Mouse (Mus musculus) heart, embryonic 12.5 days (tissue): ENCODE results near the gene Celf2. TPM values are rescaled to one million over a fixed set of nuclear protein-coding genes. Genes with fewer than 3 reads are reported as not detected.

Experiments used
- ATAC-seq: fragments of 200-750 bp; cut with Nextera tagmentation; 2 replicates; pipeline ENCODE4 v1.8.0; 2017; ENCODE audit warnings: moderate TSS enrichment, moderate library complexity; ENCODE audit not compliant: insufficient number of reproducible peaks, low FRiP score
- H3K27ac ChIP-seq: fragments of 300-500 bp; sonication (generic); 2 replicates; pipeline ENCODE4 v1.5.1; 2016; ENCODE audit warnings: mild to moderate bottlenecking, moderate library complexity; ENCODE audit not compliant: poor library complexity, severe bottlenecking
- H3K27me3 ChIP-seq: fragments of 300-500 bp; sonication (generic); replicated peaks from 2 replicates; pipeline ENCODE4 v1.6.1; 2016; ENCODE audit warnings: mild to moderate bottlenecking, moderate library complexity
- H3K36me3 ChIP-seq: fragments of 300-500 bp; sonication (generic); 2 replicates; pipeline ENCODE4 v1.6.1; 2016; ENCODE audit warnings: mild to moderate bottlenecking, moderate library complexity
- H3K4me1 ChIP-seq: fragments of 300-500 bp; sonication (generic); replicated peaks from 2 replicates; pipeline ENCODE4 v1.6.1; 2016; ENCODE audit warnings: mild to moderate bottlenecking
- H3K4me2 ChIP-seq: fragments of 300-500 bp; sonication (generic); 2 replicates; pipeline ENCODE4 v1.6.1; 2016; ENCODE audit warnings: mild to moderate bottlenecking, moderate library complexity
- H3K4me3 ChIP-seq: fragments of 300-500 bp; sonication (generic); 2 replicates; pipeline ENCODE4 v1.5.1; 2016; ENCODE audit warnings: mild to moderate bottlenecking
- H3K9ac ChIP-seq: fragments of 300-500 bp; sonication (generic); 2 replicates; pipeline ENCODE4 v1.6.1; 2016; ENCODE audit warnings: mild to moderate bottlenecking, moderate library complexity
- H3K9me3 ChIP-seq: fragments of 300-500 bp; sonication (generic); replicated peaks from 2 replicates; pipeline ENCODE4 v1.6.1; 2016; ENCODE audit warnings: mild to moderate bottlenecking, moderate library complexity
- WGBS: fragments of 180-500 bp; shearing (Covaris S2); methylation state at CpG from one replicate; pipeline ENCODE4 v1.1.7; 2016; 5-methylcytosine and 5-hydroxymethylcytosine counted together
- polyA plus RNA-seq: library from polyadenylated mRNA; unstranded; fragments of >200 nt; fragmentation: Nextera tagmentation; extraction: Ambion mirVana; gene quantifications from 2 replicates; pipeline ENCODE4 v1.2.1, GENCODE M21; 2016

Celf2 gene
- polyA plus RNA-seq, 1 experiment from 2014 or later, result 65.8 TPM

DNA sequence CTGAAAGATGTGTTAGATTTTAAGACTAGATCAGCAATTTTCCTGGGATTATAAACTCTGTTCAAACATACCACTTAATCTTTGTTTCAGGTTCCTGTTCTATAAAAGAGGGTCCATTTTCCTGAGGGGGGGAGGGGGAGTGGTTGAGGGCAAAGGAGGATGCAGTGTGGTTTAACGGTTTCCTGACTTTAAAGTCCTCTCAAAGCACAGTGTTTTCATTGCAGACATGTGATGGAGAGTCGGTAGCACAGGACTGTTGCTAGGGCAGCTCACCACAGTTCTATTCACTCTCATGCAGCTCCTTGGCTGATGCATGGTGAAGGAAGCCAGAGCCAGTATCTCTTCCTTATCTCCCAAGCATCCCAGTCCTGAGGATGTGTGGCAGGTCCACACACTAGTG is 802.1 kb downstream of the Celf2 start:
- H3K27ac ChIP-seq, result no peak overlapping the region
- ATAC-seq, result no peak

DNA sequence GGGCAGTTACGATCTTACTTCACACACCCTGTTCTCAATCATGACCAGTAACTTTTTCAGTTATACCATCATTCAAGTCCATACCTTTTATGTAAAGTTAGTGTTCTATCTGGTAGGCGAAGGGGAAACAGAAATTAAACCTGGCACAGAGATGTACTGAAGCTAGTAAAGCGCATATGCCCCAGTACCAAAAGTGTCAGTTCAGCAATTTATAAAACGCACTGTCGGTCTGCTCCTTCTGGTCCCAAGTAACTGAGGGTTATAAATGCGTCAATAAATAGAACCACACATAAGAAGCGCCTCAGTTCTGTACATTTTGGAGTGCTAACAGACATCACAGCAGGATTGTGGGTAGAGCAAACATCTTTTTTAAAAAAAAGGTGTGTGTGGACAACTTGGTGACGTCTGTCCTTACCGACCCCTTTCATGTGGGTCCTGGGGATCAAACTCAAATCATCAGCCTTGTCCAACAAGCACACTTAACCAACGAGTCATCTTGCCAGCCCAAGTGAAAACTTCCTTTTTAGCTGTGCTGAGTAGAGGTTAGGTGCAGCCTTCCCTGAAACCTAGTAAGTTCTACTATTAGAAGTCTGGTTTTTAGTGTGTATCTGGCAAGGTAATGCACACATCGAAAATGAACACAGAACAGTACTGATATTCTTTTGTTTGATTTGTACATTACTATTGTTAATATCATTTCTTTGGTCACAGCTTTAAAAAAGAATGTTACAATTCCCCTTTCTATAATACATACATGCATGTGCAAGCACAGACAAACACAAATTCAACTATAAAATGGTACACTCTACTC is 803.2 kb downstream of the Celf2 start:
- WGBS, result 69% methylated on average over 11 of the region's 11 CpGs
- no peak overlapping the region for H3K9ac ChIP-seq
- no peak overlapping the region for H3K4me3 ChIP-seq
- H3K36me3 ChIP-seq, result no peaks in the 10 kb centered on the region
- no peak overlapping the region for H3K4me2 ChIP-seq
- H3K9me3 ChIP-seq, result no peaks in the 10 kb centered on the region
- H3K4me1 ChIP-seq, result peaks cover 21% of the 10 kb centered on the region
- H3K27me3 ChIP-seq, result no peaks in the 10 kb centered on the region
- no peak overlapping the region for H3K27ac ChIP-seq
- no peak for ATAC-seq

More for the DNA sequence above, 802.1 kb downstream of the Celf2 start:
- Histone ChIP-seq H3K9me3 (no peaks in the 10 kb centered on the region), H3K27me3 (no peaks in the 10 kb centered on the region), H3K4me1 (peaks cover 21% of the 10 kb centered on the region), H3K36me3 (no peaks in the 10 kb centered on the region), H3K4me3 (no peak overlapping the region), H3K4me2 (no peak overlapping the region), H3K9ac (no peak overlapping the region)
- WGBS, result 21% methylated on average over 2 of the region's 2 CpGs

DNA sequence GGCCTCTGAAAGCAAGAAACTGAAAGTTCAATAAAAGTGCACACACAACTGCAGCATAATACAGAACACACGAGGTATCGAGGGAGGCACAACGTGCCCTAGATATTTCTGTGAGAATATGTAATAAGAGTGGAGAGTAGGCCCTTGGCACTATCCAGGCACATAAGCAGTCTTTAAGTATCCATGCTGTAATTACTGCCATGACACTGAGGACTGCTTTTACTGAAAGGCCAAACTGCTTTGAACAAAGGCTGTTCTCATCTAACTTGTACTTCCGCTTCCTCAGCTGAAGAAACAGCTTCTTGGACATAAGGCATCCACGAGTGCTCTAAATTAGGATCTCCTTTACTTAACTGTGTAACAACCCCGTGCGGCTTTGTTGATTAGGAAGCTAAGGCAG is 803.9 kb downstream of the Celf2 start:
- Histone ChIP-seq H3K4me3 (no peak overlapping the region), H3K9ac (no peak overlapping the region), H3K4me2 (no peak overlapping the region), H3K4me1 (peaks cover 21% of the 10 kb centered on the region), H3K9me3 (no peaks in the 10 kb centered on the region), H3K36me3 (no peaks in the 10 kb centered on the region), H3K27ac (no peak overlapping the region), H3K27me3 (no peaks in the 10 kb centered on the region)
- WGBS, result 68% methylated on average over 7 of the region's 7 CpGs
- ATAC-seq, result no peak

DNA sequence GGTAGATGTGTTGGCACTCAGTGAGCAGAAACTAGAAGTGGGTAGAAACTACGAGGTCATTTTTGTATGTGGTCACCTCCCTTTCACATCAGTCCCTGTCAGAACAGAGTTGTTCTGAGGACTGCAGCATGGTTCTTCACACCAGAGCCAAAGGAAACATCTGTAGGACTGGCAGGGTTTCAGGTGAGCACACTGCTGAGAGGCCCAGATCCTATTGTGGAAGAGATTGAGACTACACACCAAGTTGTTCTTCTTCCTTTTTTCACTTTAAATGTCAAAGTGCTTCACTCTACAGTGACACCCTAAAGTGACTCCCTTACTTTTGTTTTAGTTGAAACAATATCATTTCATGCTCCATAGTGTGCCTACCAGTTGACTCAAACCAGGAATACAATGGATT is 804.6 kb downstream of the Celf2 start:
- Histone ChIP-seq H3K27ac (no peak overlapping the region), H3K4me3 (no peak overlapping the region), H3K9me3 (no peaks in the 10 kb centered on the region), H3K27me3 (no peaks in the 10 kb centered on the region), H3K36me3 (no peaks in the 10 kb centered on the region), H3K4me1 (peaks cover 21% of the 10 kb centered on the region), H3K9ac (no peak overlapping the region), H3K4me2 (no peak overlapping the region)
- no peak for ATAC-seq
- WGBS, result 63% methylated on average over 1 of the region's 1 CpGs

DNA sequence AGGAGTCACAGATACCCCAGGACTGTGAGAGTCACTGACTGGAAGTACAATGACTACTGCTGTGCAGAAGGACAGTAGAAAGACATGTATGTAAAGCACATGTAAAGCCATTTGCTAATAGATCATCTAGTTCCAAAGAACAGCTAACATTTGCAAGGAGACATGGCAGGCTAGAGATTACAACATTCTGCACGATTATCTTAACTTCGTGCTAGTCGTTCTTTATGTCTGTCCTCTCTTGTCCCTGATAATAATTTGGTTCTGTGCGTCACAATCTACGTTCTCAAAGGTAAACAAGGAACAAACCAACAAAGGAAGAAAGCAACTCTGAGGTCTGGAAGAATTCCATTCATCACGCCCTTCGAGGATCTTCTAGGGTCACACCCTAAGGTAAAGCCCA is 805.0 kb downstream of the Celf2 start:
- H3K27me3 ChIP-seq, result no peaks in the 10 kb centered on the region
- no peak overlapping the region for H3K4me2 ChIP-seq
- ATAC-seq, result no peak
- no peak overlapping the region for H3K27ac ChIP-seq
- no peaks in the 10 kb centered on the region for H3K9me3 ChIP-seq
- H3K9ac ChIP-seq, result no peak overlapping the region
- H3K36me3 ChIP-seq, result no peaks in the 10 kb centered on the region
- H3K4me3 ChIP-seq, result no peak overlapping the region
- 65% methylated on average over 7 of the region's 7 CpGs for WGBS
- peaks cover 21% of the 10 kb centered on the region for H3K4me1 ChIP-seq

DNA sequence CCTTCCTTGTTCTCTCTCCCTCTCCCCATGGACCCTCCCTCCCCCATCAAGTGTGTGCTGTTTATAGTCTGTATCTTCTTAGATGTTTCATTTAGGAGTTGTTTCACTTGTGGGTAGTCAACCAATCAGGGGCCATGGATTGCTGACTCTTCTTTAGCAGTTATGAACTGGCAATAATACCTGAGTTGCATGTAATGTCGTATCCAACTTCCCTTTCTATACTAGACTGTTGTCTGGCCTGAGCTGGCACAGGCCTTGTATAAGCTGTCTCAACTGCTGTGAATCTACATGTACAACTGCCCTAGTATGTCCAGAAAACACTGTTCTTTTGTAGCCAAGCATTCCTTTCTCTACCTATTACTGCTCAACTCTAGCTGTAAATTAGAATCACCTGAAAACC is 813.0 kb downstream of the Celf2 start:
- no peak for ATAC-seq
- no peaks in the 10 kb centered on the region for H3K27me3 ChIP-seq
- no peaks in the 10 kb centered on the region for H3K36me3 ChIP-seq
- no peaks in the 10 kb centered on the region for H3K9me3 ChIP-seq
- H3K27ac ChIP-seq, result no peak overlapping the region; the same call in 1 of the 2 replicates
- H3K9ac ChIP-seq, result no peak overlapping the region
- peaks cover 18% of the 10 kb centered on the region for H3K4me1 ChIP-seq
- no peak overlapping the region for H3K4me2 ChIP-seq
- 76% methylated on average over 1 of the region's 1 CpGs for WGBS
- H3K4me3 ChIP-seq, result no peak overlapping the region

DNA sequence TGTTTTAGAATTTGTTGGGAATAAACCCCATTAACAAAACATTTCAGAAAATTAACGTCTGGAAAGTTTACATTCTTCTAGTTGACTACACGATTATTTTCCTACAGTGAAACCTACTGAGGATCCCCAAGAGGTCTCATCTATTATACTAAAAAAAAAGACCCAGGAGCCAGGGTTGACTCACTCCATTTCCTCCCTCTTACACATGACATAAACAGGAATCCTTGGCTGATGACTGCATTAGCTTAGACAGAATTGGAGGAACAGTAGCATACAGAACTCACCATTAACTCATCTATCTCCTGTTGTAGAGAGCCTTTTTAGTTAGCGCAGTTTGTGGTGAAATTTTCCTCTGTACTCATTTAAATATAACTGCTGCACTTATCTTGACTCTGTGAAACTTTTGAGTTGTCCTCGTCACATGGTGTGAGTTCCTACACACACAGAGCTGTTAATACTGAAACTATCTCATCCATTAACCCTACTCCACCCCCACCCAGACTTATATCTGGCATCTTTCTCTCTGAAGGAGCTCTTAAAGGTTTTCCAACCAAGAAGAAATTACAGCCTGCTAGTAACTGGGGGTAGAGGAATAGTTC is 813.9 kb downstream of the Celf2 start:
- Histone ChIP-seq H3K4me3 (no peak overlapping the region), H3K4me1 (peaks cover 18% of the 10 kb centered on the region), H3K9me3 (no peaks in the 10 kb centered on the region), H3K27me3 (no peaks in the 10 kb centered on the region), H3K27ac (peak overlapping the region; percentile 61; the same call in 1 of the 2 replicates), H3K9ac (no peak overlapping the region), H3K4me2 (no peak overlapping the region), H3K36me3 (no peaks in the 10 kb centered on the region)
- WGBS, result 50% methylated on average over 4 of the region's 4 CpGs
- no peak for ATAC-seq

DNA sequence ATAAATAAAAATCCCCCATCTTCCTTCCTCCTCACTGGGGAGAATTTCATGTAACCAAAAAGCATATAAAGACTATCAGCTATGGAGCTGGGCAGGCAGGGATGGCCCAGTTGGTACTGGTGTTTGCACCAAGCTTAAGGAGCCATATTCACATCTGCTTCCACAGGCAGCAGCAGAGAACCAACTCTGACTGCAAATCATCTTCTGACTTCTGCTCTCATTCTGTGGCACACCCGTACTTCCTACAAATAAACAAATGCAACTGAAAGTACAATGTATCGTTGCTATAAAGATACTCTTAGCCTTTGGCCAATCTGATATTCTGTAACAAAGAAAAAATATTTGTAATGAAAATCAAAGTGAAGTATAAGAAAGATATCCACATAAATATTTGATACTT is 819.7 kb downstream of the Celf2 start:
- Histone ChIP-seq H3K36me3 (no peaks in the 10 kb centered on the region), H3K9me3 (no peaks in the 10 kb centered on the region), H3K9ac (no peak overlapping the region), H3K27me3 (no peaks in the 10 kb centered on the region), H3K4me2 (no peak overlapping the region), H3K4me1 (peaks cover 5% of the 10 kb centered on the region), H3K27ac (no peak overlapping the region), H3K4me3 (no peak overlapping the region)
- ATAC-seq, result no peak
- WGBS, result 84% methylated on average over 2 of the region's 2 CpGs

DNA sequence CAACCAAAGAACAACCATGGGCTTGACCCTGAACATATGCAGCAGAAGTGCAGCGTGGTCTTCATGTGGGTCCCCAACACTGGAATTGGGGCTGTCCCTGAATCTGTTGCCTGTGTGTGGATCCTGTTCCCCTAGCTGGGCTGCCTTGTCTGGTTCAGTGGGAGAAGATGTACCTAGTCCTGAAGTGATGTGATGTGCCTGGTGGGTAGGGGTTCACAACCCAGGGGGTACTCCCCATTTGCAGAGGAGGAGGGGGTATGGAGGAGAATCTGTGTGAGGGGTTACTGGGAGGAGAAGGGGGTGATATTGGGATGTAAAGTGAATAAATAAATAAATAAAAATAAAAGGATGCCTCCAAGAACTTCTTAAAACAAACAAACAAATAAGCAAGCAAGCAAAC is 831.1 kb downstream of the Celf2 start:
- no peak overlapping the region for H3K4me2 ChIP-seq

DNA sequence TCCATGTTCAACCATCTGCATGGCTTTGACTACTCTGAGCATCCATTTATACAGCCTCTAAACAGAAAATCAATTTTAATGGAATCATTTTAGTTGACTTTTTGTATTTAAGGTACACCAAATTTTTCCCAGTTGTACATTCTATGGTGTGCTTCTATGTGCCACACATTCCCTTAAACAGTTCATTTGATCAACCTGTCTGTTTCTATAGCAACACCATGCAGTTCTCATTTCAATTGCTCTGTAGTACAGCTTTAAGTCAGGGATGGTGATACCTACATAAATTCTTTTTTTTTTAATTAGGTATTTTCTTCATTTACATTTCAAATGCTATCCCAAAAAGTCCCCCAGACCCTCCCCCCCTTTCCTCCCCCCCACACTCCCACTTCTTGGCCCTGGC is 831.9 kb downstream of the Celf2 start:
- Histone ChIP-seq H3K27ac (no peak overlapping the region), H3K9ac (no peak overlapping the region), H3K36me3 (no peaks in the 10 kb centered on the region), H3K27me3 (no peaks in the 10 kb centered on the region), H3K4me1 (no peaks in the 10 kb centered on the region), H3K4me2 (no peak overlapping the region), H3K9me3 (no peaks in the 10 kb centered on the region), H3K4me3 (no peak overlapping the region)
- ATAC-seq, result no peak

More for the DNA sequence above, 831.1 kb downstream of the Celf2 start:
- Histone ChIP-seq H3K9ac (no peak overlapping the region), H3K36me3 (no peaks in the 10 kb centered on the region), H3K27ac (no peak overlapping the region), H3K27me3 (no peaks in the 10 kb centered on the region), H3K4me3 (no peak overlapping the region), H3K9me3 (no peaks in the 10 kb centered on the region), H3K4me1 (no peaks in the 10 kb centered on the region)
- WGBS, result 96% methylated on average over 1 of the region's 1 CpGs
- no peak for ATAC-seq

DNA sequence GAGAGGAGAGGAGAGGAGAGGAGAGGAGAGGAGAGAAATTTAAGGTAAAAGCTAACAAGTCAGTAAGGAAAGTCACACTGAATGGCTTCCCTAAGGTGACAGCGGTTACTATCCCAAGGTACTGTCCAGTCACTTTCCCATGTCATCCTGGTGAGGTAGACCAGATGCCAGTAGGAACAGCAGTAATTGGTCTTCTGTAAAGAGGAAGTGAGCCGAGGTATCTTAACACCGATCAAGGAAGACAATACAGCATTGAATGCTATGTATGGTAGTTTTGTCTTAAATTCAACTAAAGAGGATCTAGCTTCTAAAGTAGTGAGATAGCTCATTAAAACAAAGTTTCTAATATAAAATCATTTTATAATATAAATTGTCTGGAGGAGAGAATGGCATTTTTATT is 835.0 kb downstream of the Celf2 start:
- no peaks in the 10 kb centered on the region for H3K9me3 ChIP-seq
- 80% methylated on average over 3 of the region's 3 CpGs for WGBS
- no peak for ATAC-seq
- H3K4me3 ChIP-seq, result no peak overlapping the region
- no peak overlapping the region for H3K9ac ChIP-seq
- no peaks in the 10 kb centered on the region for H3K36me3 ChIP-seq
- H3K27ac ChIP-seq, result no peak overlapping the region
- H3K27me3 ChIP-seq, result no peaks in the 10 kb centered on the region
- no peaks in the 10 kb centered on the region for H3K4me1 ChIP-seq
- H3K4me2 ChIP-seq, result no peak overlapping the region

DNA sequence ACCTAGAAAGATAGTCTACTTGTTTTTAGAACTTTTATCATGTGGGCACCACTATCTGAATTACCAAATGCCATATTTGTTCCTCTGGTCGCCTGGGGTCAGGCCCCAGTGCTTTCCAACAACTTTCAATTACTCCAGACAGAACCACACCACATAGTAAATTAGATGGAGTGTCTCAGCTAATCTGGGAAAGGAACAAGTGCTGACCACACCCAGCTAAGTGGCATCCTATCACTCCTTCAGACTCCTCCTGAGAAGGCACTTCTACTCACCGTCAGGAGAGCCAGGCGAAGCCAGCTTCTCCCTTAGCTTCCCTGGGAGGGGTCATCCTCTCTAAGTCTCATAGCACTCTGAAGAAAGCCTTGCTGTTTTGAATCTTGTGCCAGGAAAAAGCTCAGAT is 835.9 kb downstream of the Celf2 start:
- H3K9me3 ChIP-seq, result no peaks in the 10 kb centered on the region
- no peak overlapping the region for H3K4me3 ChIP-seq
- H3K4me2 ChIP-seq, result no peak overlapping the region
- WGBS, result 72% methylated on average over 3 of the region's 3 CpGs
- H3K27ac ChIP-seq, result no peak overlapping the region
- ATAC-seq, result no peak
- H3K27me3 ChIP-seq, result no peaks in the 10 kb centered on the region
- H3K9ac ChIP-seq, result no peak overlapping the region
- no peaks in the 10 kb centered on the region for H3K4me1 ChIP-seq
- H3K36me3 ChIP-seq, result no peaks in the 10 kb centered on the region
